Mouse (Mus musculus) kidney, embryonic 16.5 days (tissue): ENCODE data around the gene Mapk14. TPM values are rescaled to one million over a fixed set of nuclear protein-coding genes. Genes with fewer than 3 reads are reported as not detected.

Source experiments
- polyA plus RNA-seq: library from polyadenylated mRNA; unstranded; fragments of >200 nt; fragmentation: Nextera tagmentation; extraction: Ambion mirVana; gene quantifications from 2 replicates; pipeline ENCODE4 v1.2.1, GENCODE M21; 2015

The Mapk14 gene
- polyA plus RNA-seq, 1 experiment from 2014 or later, result 42.6 TPM

Other genes starting within 250 kb of the Mapk14 start
- gene Fkbp5, start 173.8 kb upstream of the Mapk14 start, polyA plus RNA-seq, result 35.5 and 36.0 TPM in 2 replicates
- gene Armc12, start 160.5 kb upstream of the Mapk14 start, polyA plus RNA-seq, result not detected in 2 replicates
- gene Clpsl2, start 141.9 kb upstream of the Mapk14 start, polyA plus RNA-seq, result not detected in 2 replicates
- gene Clps, start 130.6 kb upstream of the Mapk14 start, polyA plus RNA-seq, result not detected in 2 replicates
- gene Lhfpl5, start 115.7 kb upstream of the Mapk14 start, polyA plus RNA-seq, result 0.61 and 0.89 TPM in 2 replicates
- gene Srpk1, start 68.6 kb upstream of the Mapk14 start, polyA plus RNA-seq, result 73.7 and 88.3 TPM in 2 replicates
- gene Slc26a8, start 1.1 kb upstream of the Mapk14 start, polyA plus RNA-seq, result 0.46 and 0.53 TPM in 2 replicates
- gene AC170998.1, start 34.8 kb downstream of the Mapk14 start, polyA plus RNA-seq, result 1.8 and 4.2 TPM in 2 replicates
- gene Mapk13, start 78.0 kb downstream of the Mapk14 start, polyA plus RNA-seq, result 52.5 and 57.2 TPM in 2 replicates
- 9.9 and 11.0 TPM in 2 replicates for gene Brpf3, start 109.8 kb downstream of the Mapk14 start, polyA plus RNA-seq
- 0.08 TPM in 1 of 2 replicates, not detected in the other for gene Pnpla1, start 167.1 kb downstream of the Mapk14 start, polyA plus RNA-seq
- 0.17 and 0.63 TPM in 2 replicates for gene 4930539E08Rik, start 224.0 kb downstream of the Mapk14 start, polyA plus RNA-seq